Mouse (Mus musculus): ENCODE measurements around the gene Nat8l.

The Nat8l gene

GRCm38 (mm10) chr5:34002636-34003035, 6.9 kb downstream of the Nat8l start:
- no peak for DNase-seq (ENCODE audit: low spot score)

- no peak for DNase-seq (ENCODE audit: low spot score)
Observed at GRCm38 (mm10) chr5:34004618-34005017, 8.8 kb downstream of the Nat8l start.

DNA sequence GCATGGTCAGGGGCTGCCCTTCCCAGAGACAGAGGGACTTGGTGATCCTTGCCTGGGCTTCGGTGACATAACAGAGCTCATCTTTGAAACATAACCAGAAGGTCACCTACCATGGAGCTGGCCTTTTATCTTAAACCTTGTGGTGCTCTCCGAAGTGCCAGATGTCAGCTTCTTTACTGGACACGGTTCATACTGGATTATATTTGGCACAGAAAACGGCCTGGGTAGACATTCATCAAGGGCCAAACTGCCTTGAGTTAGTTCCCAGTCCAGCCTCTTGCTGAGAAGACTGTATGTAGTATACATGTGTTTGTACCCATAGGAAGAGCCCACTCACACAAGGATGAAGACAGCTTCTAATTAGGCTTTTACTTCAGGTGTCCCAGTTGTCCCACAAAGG, 11.0 kb downstream of the Nat8l start:
- no peak for DNase-seq (ENCODE audit: low spot score)

- DNase-seq (ENCODE audit: low spot score) = no peak
Observed at GRCm38 (mm10) chr5:34007392-34007941, 11.7 kb downstream of the Nat8l start.

DNA sequence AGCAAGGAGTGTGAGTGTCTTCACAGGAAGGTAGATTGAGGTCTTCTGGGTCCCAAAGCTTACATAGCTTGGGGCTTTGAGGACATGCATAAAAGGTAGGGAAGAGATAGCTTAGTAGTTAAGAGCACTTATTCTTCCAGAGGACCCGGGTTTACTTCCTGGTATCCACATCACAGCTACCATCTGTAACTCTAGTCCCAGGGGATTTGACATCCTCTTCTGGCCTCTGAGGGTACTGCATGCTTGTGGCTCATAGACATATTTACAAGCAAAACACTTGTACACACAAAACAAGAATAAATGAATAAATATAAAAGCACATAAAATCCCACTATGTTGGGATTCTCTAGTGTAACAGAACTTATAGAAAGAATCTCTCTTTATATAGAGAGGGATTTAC, 18.9 kb downstream of the Nat8l start:
- no peak for DNase-seq (ENCODE audit: low spot score)

GRCm38 (mm10) chr5:34018968-34019367, 23.2 kb downstream of the Nat8l start:
- no peak for DNase-seq (ENCODE audit: low spot score)

DNA sequence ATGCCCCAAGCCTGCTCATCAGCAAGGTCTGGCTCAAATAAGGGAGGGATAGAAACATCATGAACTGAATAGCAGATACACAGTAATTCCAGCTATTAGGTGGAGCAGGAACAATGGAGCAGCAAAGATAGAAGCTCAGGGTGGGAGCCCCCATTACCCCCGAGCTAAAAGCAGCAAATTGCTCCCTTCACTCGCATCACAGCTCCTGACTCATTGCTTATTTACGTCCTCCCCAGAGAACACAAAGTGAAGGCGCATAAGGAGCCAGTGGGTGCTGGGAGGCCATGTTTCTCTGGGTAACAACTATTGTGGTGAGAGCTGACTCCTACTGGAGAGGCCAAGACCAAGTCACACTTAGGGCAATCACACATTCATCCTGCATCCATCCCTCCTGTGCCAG, 34.3 kb downstream of the Nat8l start:
- DNase-seq (ENCODE audit: low spot score) = no peak

GRCm38 (mm10) chr5:34031022-34031421, 35.2 kb downstream of the Nat8l start:
- no peak for DNase-seq (ENCODE audit: low spot score)

DNA sequence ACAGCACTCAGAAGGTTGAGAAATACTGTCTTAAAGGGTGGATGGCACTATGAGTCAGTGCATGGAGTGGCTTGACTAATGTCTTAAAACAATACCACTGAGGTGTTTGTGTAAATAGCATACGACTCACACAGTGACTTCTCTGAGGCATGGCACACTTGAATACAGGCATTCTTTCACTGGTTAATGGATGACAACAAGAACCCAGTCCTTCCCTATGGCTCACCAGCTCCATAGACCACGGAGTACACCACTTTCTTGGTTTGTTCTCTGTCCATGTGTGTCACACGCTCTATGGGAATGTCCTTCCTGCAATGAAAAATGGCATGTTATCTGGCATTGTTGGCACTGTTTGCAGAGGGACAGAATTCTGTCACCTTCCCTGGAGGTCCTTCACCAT, 36.7 kb downstream of the Nat8l start:
- no peak for DNase-seq (ENCODE audit: low spot score)
